Mouse (Mus musculus): Measurements from ENCODE around the gene Naxe. TPM values are rescaled to one million over a fixed set of nuclear protein-coding genes. Genes with fewer than 3 reads are reported as not detected.
A peak's percentile ranks its signal among the peaks of the same experiment; 100 is the strongest.

The Naxe gene
- polyA plus RNA-seq, 1 experiment from 2014 or later: 134 TPM

DNA sequence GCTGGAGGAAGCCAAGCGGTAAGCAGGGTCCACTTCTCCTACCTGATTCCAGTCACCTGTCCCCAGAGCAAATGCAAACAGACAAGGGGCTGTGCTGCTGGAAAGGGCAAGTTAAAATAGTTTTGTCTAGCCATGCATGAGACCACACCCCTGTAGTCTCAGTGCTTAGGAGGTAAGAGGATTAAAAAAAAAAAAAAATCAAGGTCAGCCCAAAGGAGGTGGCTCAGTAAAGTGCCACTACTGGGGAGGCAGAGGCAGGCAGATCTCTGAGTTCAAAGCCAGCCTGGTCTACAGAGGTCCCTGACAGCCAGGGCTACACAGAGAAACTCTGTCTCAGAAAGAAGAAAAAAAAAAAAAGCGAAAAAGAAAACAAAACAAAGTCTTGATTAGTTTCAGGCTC lies 25.7 kb upstream of the Naxe start:
- no peak overlapping the region for H3K4me3 ChIP-seq (ENCODE audit: low read depth, low read length)
- H3K9ac ChIP-seq (ENCODE audit: low read length): no peak overlapping the region
- H3K27me3 ChIP-seq (ENCODE audit: control insufficient read depth, insufficient read depth, low read length): no peaks in the 10 kb centered on the region
- H3K36me3 ChIP-seq (ENCODE audit: control insufficient read depth, insufficient read depth, low read length): no peaks in the 10 kb centered on the region
- H3K4me2 ChIP-seq (replicated peaks; ENCODE audit: low read depth): no peak overlapping the region
- TF ChIP-seq EP300 (optimal IDR thresholded peaks at IDR 0.05) (no peak), CTCF (IDR thresholded peaks at IDR 0.05; ENCODE audit: low read depth) (no peak)
- H3K27ac ChIP-seq (replicated peaks): no peak overlapping the region
- 100% methylated on average over 2 of the region's 2 CpGs for WGBS
- DNase-seq (ENCODE audit: low spot score): no peak
- no peaks in the 10 kb centered on the region for H3K9me3 ChIP-seq (ENCODE audit: control insufficient read depth, low read length)
- ATAC-seq (ENCODE audit: low FRiP score, low TSS enrichment): no peak
- no peaks in the 10 kb centered on the region for H3K4me1 ChIP-seq (replicated peaks; ENCODE audit: control insufficient read depth, insufficient read depth)

DNA sequence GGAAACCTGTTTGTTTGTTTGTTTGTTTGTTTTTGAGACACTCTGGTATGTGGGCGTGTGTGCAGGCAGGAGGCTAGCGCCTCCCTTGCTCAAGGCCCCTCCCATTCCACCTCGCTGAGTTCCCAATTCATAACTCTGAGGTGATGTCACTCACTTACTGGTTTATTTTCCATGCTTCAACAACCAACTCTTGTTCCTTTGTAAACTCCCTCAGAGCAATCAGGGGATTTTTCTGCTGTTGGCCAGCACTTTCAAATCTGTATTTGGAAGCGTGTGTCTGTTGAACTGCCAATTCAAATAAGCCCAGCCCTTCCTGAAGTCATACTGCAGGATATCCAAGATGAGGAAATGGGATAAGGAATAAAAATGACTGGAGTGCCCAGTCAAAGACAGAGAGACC lies 24.4 kb upstream of the Naxe start:
- H3K4me3 ChIP-seq (ENCODE audit: low read depth, low read length): peak overlapping the region; percentile 52
- DNase-seq (ENCODE audit: low spot score) (peak; percentile 46), ATAC-seq (ENCODE audit: low FRiP score, low TSS enrichment) (peak; percentile 70)
- no peaks in the 10 kb centered on the region for H3K9me3 ChIP-seq (ENCODE audit: control insufficient read depth, low read length)
- no peaks in the 10 kb centered on the region for H3K27me3 ChIP-seq (ENCODE audit: control insufficient read depth, insufficient read depth, low read length)
- peak overlapping the region; percentile 49; the same call in 1 of the 2 replicates for H3K9ac ChIP-seq (ENCODE audit: low read length)
- H3K4me2 ChIP-seq (replicated peaks; ENCODE audit: low read depth): peak overlapping the region; percentile 78
- H3K36me3 ChIP-seq (ENCODE audit: control insufficient read depth, insufficient read depth, low read length): no peaks in the 10 kb centered on the region
- H3K4me1 ChIP-seq (replicated peaks; ENCODE audit: control insufficient read depth, insufficient read depth): no peaks in the 10 kb centered on the region
- WGBS: 2% methylated on average over 4 of the region's 4 CpGs
- TF ChIP-seq CTCF (IDR thresholded peaks at IDR 0.05; ENCODE audit: low read depth) (no peak), EP300 (optimal IDR thresholded peaks at IDR 0.05) (no peak)
- H3K27ac ChIP-seq (replicated peaks): 0 out of 2 replicates have a peak overlapping the region, but pooled peaks have one; percentile 35

DNA sequence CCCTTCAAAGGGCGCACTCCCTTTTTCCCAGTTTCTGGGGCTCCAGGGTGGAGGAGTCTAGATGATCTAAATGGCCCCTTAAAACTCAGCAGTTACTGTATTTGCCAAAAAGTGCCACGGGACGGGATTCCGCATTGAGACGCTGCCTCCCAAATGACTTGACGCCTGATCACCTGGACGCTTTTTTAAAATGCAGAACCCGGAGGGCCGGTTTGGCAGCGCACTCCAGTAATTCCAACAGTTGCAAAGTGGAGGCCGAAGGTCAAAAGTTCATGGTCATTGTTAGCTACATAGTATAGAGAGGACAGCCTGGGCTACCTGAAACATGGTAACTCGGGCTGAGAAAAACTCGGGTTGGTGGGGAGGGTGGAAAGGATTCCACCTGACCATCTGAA lies 23.9 kb upstream of the Naxe start:
- no peak for TF ChIP-seq EP300 (optimal IDR thresholded peaks at IDR 0.05)
- 1% methylated on average over 13 of the region's 13 CpGs for WGBS
- Histone ChIP-seq H3K9ac (ENCODE audit: low read length) (peak overlapping the region; percentile 49), H3K4me3 (ENCODE audit: low read depth, low read length) (peak overlapping the region; percentile 52), H3K27ac (replicated peaks) (no peak overlapping the region), H3K36me3 (ENCODE audit: control insufficient read depth, insufficient read depth, low read length) (no peaks in the 10 kb centered on the region), H3K4me1 (replicated peaks; ENCODE audit: control insufficient read depth, insufficient read depth) (no peaks in the 10 kb centered on the region), H3K4me2 (replicated peaks; ENCODE audit: low read depth) (peak overlapping the region; percentile 78), H3K9me3 (ENCODE audit: control insufficient read depth, low read length) (no peaks in the 10 kb centered on the region), H3K27me3 (ENCODE audit: control insufficient read depth, insufficient read depth, low read length) (no peaks in the 10 kb centered on the region)
- DNase-seq (ENCODE audit: low spot score) (peak; percentile 35), ATAC-seq (ENCODE audit: low FRiP score, low TSS enrichment) (peak; percentile 38; the same call in 1 of the 2 replicates)

DNA sequence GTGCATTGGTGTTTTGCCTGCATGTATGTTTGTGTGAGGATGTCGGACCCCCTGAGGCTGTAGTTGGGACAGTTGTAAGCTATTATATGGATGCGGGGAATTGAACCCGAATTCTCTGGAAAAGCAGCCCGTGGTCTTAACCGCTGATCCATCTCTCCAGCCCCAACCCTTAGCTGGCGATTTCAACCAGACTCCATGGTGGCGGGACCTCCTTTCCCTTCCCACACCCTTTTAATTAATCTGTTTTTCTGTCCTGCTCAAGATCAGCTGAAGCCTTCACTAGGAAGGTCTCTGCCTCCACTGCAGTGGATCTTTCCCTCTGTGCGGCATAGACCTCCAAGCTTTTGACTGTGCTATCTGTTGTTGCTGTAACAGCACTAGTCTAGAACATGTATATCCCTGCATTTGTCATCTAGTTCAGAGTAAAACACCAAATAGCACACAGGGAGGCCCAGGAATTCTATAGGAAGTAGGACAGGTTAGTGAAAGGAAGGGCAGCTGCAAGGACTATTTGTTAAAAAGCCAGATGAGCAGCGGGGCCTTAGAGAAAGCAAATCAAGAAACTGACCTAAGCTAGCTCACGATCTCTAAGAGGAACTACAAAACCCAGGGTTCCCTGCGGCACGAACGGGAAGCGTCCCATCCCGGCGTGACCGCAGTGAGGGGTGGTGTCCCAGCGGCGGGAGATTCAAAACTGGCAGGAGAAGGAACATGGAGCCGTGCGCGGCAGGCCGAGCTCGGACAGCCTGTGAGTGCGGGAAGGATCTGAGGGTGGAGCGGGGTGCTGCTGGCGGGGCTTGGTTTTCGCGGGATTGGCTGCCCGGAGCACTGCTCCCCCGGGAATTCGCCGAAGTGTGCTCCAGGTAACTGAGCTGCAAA lies 23.3 kb upstream of the Naxe start, which contains the start of gene Iqgap3:
Gene Iqgap3, plus strand, starts transcription at position 627 of the 879 bp plus-strand sequence.
- Histone ChIP-seq H3K4me1 (replicated peaks; ENCODE audit: control insufficient read depth, insufficient read depth) (no peaks in the 10 kb centered on the region), H3K27ac (replicated peaks) (0 out of 2 replicates have a peak within 1 kb of the TSS, but pooled peaks have one; percentile 35), H3K4me3 (ENCODE audit: low read depth, low read length) (peak within 1 kb of the TSS; percentile 52), H3K9me3 (ENCODE audit: control insufficient read depth, low read length) (no peaks in the 10 kb centered on the region), H3K36me3 (ENCODE audit: control insufficient read depth, insufficient read depth, low read length) (no peaks in the 10 kb centered on the region), H3K27me3 (ENCODE audit: control insufficient read depth, insufficient read depth, low read length) (no peaks in the 10 kb centered on the region), H3K4me2 (replicated peaks; ENCODE audit: low read depth) (peak within 1 kb of the TSS; percentile 78), H3K9ac (ENCODE audit: low read length) (peak within 1 kb of the TSS; percentile 49)
- DNase-seq (ENCODE audit: low spot score): peak; percentile 92
- ATAC-seq (ENCODE audit: low FRiP score, low TSS enrichment): peak; percentile 87
- TF ChIP-seq EP300 (optimal IDR thresholded peaks at IDR 0.05) (no peak), CTCF (IDR thresholded peaks at IDR 0.05; ENCODE audit: low read depth) (0 out of 2 replicates have a peak, but pooled peaks have one; percentile 15)
- 20% methylated on average over 32 of the region's 33 CpGs for WGBS

DNA sequence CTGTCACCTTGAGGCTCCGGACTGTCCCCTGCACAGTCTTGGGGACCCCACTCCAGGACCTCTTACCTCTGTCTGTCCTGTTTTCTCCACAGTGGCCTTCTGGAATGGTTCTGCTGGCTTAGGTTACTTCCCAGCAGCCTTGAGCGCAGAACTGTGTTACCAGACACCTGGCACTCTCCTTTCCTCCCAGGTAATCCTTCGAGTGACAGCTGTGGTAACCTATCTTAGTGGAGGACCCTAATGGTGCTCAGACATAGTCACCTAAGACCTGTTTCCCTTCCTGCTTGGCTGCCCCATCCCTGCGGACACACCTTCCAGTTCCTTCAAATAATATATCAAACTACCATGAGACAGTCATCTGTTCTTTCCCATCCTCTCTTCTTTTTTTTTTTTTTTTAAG lies 19.9 kb upstream of the Naxe start, which contains the start of gene Ttc24:
Gene Ttc24, minus strand, starts transcription at position 101 of the 400 bp plus-strand sequence.
- Histone ChIP-seq H3K4me2 (replicated peaks; ENCODE audit: low read depth) (no peak within 1 kb of the TSS), H3K27ac (replicated peaks) (no peak within 1 kb of the TSS), H3K36me3 (ENCODE audit: control insufficient read depth, insufficient read depth, low read length) (no peaks in the 10 kb centered on the region), H3K4me1 (replicated peaks; ENCODE audit: control insufficient read depth, insufficient read depth) (no peaks in the 10 kb centered on the region), H3K9me3 (ENCODE audit: control insufficient read depth, low read length) (no peaks in the 10 kb centered on the region), H3K4me3 (ENCODE audit: low read depth, low read length) (no peak within 1 kb of the TSS), H3K27me3 (ENCODE audit: control insufficient read depth, insufficient read depth, low read length) (no peaks in the 10 kb centered on the region), H3K9ac (ENCODE audit: low read length) (no peak within 1 kb of the TSS)
- WGBS: 80% methylated on average over 4 of the region's 4 CpGs
- no peak for TF ChIP-seq CTCF (IDR thresholded peaks at IDR 0.05; ENCODE audit: low read depth)
- DNase-seq (ENCODE audit: low spot score) (no peak), ATAC-seq (ENCODE audit: low FRiP score, low TSS enrichment) (no peak)

DNA sequence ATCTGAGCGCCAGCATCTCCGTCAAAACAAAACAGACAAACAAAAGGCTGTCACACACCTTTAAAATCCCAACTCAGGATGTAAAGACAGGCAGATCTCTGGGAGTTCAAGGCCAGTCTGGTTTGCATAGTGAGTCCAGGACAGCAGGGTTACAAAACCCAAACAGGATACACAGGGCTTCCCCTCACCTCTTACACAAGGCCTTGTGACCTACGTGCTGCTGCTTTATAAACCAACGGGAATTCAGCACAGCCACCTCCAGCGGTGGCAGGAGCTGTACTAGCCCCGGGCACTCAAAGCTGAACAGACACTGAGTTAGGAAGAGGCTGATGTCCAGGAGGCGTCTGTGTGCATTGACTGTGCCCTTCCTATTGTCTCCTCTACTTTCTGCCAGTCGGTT lies 19.1 kb upstream of the Naxe start:
- Histone ChIP-seq H3K27me3 (ENCODE audit: control insufficient read depth, insufficient read depth, low read length) (no peaks in the 10 kb centered on the region), H3K9me3 (ENCODE audit: control insufficient read depth, low read length) (no peaks in the 10 kb centered on the region), H3K27ac (replicated peaks) (no peak overlapping the region), H3K4me2 (replicated peaks; ENCODE audit: low read depth) (no peak overlapping the region), H3K9ac (ENCODE audit: low read length) (no peak overlapping the region), H3K4me1 (replicated peaks; ENCODE audit: control insufficient read depth, insufficient read depth) (no peaks in the 10 kb centered on the region), H3K4me3 (ENCODE audit: low read depth, low read length) (no peak overlapping the region), H3K36me3 (ENCODE audit: control insufficient read depth, insufficient read depth, low read length) (no peaks in the 10 kb centered on the region)
- TF ChIP-seq EP300 (optimal IDR thresholded peaks at IDR 0.05) (no peak), CTCF (IDR thresholded peaks at IDR 0.05; ENCODE audit: low read depth) (no peak)
- DNase-seq (ENCODE audit: low spot score) (no peak), ATAC-seq (ENCODE audit: low FRiP score, low TSS enrichment) (no peak)
- WGBS: 39% methylated on average over 8 of the region's 8 CpGs

Data from stomach, postnatal 0 days (tissue).